Mouse (Mus musculus) bone marrow, adult 2 months (tissue): ENCODE measurements at regions not wholly inside any gene's neighbourhood (a gene's known extent, or its start where the extent isn't known, plus 50 kb on each side); places are given as distances from the start of the nearest gene placed in this dataset.

ENCODE experiments used
- H3K27ac ChIP-seq: fragments of 200-500 bp; 2 replicates; pipeline ENCODE4 v1.5.1; 2012; ENCODE audit warnings: low read depth, mild to moderate bottlenecking, control low read depth, inconsistent platforms, low read length; ENCODE audit not compliant: control insufficient read depth, poor library complexity, insufficient read depth
- H3K4me1 ChIP-seq: fragments of 200-500 bp; 2 replicates; pipeline ENCODE4 v1.6.1; 2011; ENCODE audit warnings: low read length; ENCODE audit not compliant: control insufficient read depth, insufficient read depth
- H3K4me3 ChIP-seq: fragments of 200-500 bp; replicated peaks from 2 replicates; pipeline ENCODE3; 2011; ENCODE audit warnings: mild to moderate bottlenecking, low read depth, low read length, control low read depth; ENCODE audit not compliant: control insufficient read depth
- CTCF ChIP-seq: fragments of 200-500 bp; IDR thresholded peaks from 2 replicates; pipeline ENCODE4 v1.5.1; 2011; ENCODE audit warnings: low read length, control low read depth; ENCODE audit not compliant: control insufficient read depth, insufficient read depth
- POLR2A ChIP-seq: fragments of 200-500 bp; IDR thresholded peaks from 2 replicates; pipeline ENCODE4 v1.6.1; 2011; ENCODE audit warnings: low read depth, mild to moderate bottlenecking, control low read depth, low read length, borderline replicate concordance; ENCODE audit not compliant: control insufficient read depth
- WGBS: fragments of 180-500 bp; shearing (Covaris S2); methylation state at CpG from one replicate; pipeline ENCODE4 v1.1.7; 2018; 5-methylcytosine and 5-hydroxymethylcytosine counted together

DNA sequence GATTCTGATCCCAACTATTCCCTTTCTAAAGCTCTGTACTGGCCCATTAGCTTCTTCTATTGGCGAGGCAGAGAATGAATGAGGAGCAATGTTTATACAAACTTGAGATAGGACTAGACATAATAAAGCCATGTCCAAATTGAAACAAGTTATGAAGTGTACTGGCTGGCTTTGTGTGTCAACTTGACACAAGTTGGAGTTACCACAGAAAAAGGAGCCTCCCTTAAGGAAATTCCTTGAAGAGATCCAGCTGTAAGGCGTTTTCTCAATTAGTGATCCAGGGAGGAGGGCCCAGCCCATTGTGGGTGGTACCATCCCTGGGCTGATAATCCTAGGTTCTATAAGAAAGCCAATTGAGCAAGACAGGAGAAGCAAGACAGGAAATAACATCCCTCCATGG, 135.9 kb upstream of the Cr2 start:
- WGBS, result 76% methylated on average over 2 of the region's 2 CpGs
- TF ChIP-seq CTCF (no peak), POLR2A (no peak)
- Histone ChIP-seq H3K4me3 (no peak overlapping the region), H3K27ac (no peak overlapping the region), H3K4me1 (no peaks in the 10 kb centered on the region)

DNA sequence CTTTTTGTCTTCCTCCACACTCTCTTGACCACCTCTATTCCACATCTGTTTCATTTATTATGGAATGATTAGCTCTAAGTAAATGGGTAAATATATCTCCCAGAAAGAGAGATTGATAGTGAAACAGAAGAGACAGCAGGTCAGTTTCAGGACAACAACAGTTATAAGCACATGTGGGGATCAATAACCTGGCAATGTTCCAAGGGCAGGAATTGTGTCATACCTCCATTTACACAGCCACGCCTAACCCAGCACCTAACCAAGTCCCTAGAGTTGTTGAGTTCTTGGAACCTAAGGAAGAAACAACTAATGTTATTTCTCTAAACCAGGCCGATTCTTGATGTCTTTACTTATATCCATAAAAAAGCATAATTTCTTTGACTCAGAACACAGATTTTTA, 108.6 kb upstream of the Cr2 start:
- TF ChIP-seq POLR2A (no peak), CTCF (no peak)
- Histone ChIP-seq H3K4me3 (no peak overlapping the region), H3K4me1 (no peaks in the 10 kb centered on the region), H3K27ac (no peak overlapping the region)
- WGBS, result 60% methylated on average over 2 of the region's 2 CpGs

DNA sequence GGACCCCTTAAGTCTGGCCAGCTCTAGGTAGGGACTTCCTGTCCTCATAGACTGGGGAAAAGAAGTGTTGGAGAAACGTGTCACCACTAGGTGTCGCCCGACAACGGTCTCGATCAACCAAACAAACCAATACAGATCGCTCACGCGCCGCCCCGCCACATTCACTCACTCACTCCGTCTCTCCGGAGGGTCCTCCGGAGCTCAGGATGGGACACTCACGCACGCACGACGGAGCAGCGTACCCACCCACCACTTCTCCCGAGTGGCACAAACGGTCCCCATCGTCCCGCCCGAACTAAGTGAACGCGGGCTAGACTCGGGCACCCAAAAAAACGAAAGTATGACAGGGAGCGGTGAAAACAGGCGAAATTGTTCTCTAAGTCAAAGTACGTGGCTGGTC, 65.0 kb upstream of the Cr2 start:
- peak overlapping the region; percentile 38 for H3K4me3 ChIP-seq
- no peaks in the 10 kb centered on the region for H3K4me1 ChIP-seq
- no peak for TF ChIP-seq POLR2A
- TF ChIP-seq CTCF, result no peak
- no peak overlapping the region for H3K27ac ChIP-seq
- 6% methylated on average over 30 of the region's 30 CpGs for WGBS

DNA sequence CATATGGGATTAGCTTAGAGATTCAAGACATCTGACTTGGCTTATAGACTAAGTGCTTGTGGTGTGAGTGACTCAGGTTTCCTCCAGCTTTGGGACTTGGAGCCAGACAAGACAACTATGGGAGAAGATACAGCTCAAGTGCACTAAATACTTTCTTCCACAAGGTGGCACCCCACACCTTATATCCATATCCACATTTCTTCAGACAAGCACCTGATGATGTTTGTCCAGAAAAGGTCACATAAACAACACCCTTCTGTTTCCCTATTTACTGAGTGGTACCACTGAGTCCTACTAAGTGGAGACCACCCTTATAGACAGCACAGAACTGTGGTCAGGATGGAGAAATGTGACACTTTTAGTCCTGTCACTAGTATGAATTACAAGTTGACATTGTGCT, 56.1 kb upstream of the Cr2 start:
- no peak overlapping the region for H3K27ac ChIP-seq
- no peak for TF ChIP-seq CTCF
- no peak for TF ChIP-seq POLR2A
- H3K4me3 ChIP-seq, result no peak overlapping the region
- no peaks in the 10 kb centered on the region for H3K4me1 ChIP-seq

DNA sequence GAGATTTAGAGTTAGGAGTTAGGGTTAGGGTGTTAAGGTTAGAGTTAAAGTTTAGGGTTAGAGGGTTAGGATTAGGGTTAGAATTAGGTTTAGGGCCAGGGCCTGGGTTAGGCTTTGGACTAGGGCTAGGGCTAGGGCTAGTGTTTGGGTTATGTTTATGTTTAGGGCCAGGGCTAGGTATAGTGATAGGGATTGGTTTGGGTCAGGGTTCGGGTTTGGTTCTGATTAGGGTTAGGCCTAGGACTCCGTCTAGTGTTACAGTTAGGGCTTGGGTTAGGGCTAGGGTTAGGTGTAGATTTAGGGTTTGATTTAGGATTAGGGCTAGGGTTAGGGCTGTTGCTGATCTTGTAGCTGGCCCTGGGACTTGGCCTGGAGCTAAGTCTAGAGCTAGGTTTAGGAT, 50.5 kb upstream of the Cr2 start:
- 73% methylated on average over 2 of the region's 2 CpGs for WGBS
- no peaks in the 10 kb centered on the region for H3K4me1 ChIP-seq
- no peak overlapping the region for H3K27ac ChIP-seq
- no peak overlapping the region for H3K4me3 ChIP-seq
- TF ChIP-seq POLR2A (no peak), CTCF (no peak)
